Mouse (Mus musculus): Measurements from ENCODE around the gene Trim44. TPM values are rescaled to one million over a fixed set of nuclear protein-coding genes. Genes with fewer than 3 reads are reported as not detected.

Trim44 gene
- polyA plus RNA-seq, 1 experiment from 2014 or later, result 48.4 TPM

- ATAC-seq (ENCODE audit: insufficient read depth, low FRiP score, low TSS enrichment) (no peak), DNase-seq (ENCODE audit: low spot score) (peak; percentile 22)
- Histone ChIP-seq H3K36me3 (ENCODE audit: control insufficient read depth, insufficient read depth, low read length) (no peaks in the 10 kb centered on the region), H3K9me3 (ENCODE audit: control insufficient read depth, low read length) (no peaks in the 10 kb centered on the region), H3K9ac (ENCODE audit: low read length) (peak overlapping the region; percentile 90), H3K4me1 (ENCODE audit: control insufficient read depth, insufficient read depth, low read length) (peaks cover 4% of the 10 kb centered on the region; the same call in 1 of the 2 replicates), H3K27ac (ENCODE audit: low read depth, low read length) (peak overlapping the region; percentile 87), H3K27me3 (ENCODE audit: control insufficient read depth, insufficient read depth, low read length) (no peaks in the 10 kb centered on the region), H3K4me2 (ENCODE audit: low read depth) (peak overlapping the region; percentile 77), H3K4me3 (ENCODE audit: low read depth, low read length) (peak overlapping the region; percentile 67)
- WGBS, result 41% methylated on average over 48 of the region's 48 CpGs
Observed at GRCm38 (mm10) chr2:102399864-102400604, 7.6 kb downstream of the Trim44 start.

- H3K4me2 ChIP-seq (ENCODE audit: low read depth), result no peak overlapping the region
- DNase-seq (ENCODE audit: low spot score), result no peak
- no peak for ATAC-seq (ENCODE audit: insufficient read depth, low FRiP score, low TSS enrichment)
- no peaks in the 10 kb centered on the region for H3K36me3 ChIP-seq (ENCODE audit: control insufficient read depth, insufficient read depth, low read length)
- WGBS, result 86% methylated on average over 1 of the region's 1 CpGs
- H3K27me3 ChIP-seq (ENCODE audit: control insufficient read depth, insufficient read depth, low read length), result no peaks in the 10 kb centered on the region
- peaks cover 4% of the 10 kb centered on the region; the same call in 1 of the 2 replicates for H3K4me1 ChIP-seq (ENCODE audit: control insufficient read depth, insufficient read depth, low read length)
- no peaks in the 10 kb centered on the region for H3K9me3 ChIP-seq (ENCODE audit: control insufficient read depth, low read length)
- no peak overlapping the region for H3K4me3 ChIP-seq (ENCODE audit: low read depth, low read length)
- no peak overlapping the region for H3K9ac ChIP-seq (ENCODE audit: low read length)
- H3K27ac ChIP-seq (ENCODE audit: low read depth, low read length), result no peak overlapping the region
Observed at GRCm38 (mm10) chr2:102396493-102396892, 11.1 kb downstream of the Trim44 start.

GRCm38 (mm10) chr2:102393457-102393856, 14.2 kb downstream of the Trim44 start:
- Histone ChIP-seq H3K4me3 (ENCODE audit: low read depth, low read length) (no peak overlapping the region), H3K9ac (ENCODE audit: low read length) (no peak overlapping the region), H3K27me3 (ENCODE audit: control insufficient read depth, insufficient read depth, low read length) (no peaks in the 10 kb centered on the region), H3K9me3 (ENCODE audit: control insufficient read depth, low read length) (no peaks in the 10 kb centered on the region), H3K36me3 (ENCODE audit: control insufficient read depth, insufficient read depth, low read length) (no peaks in the 10 kb centered on the region), H3K4me1 (ENCODE audit: control insufficient read depth, insufficient read depth, low read length) (no peaks in the 10 kb centered on the region), H3K4me2 (ENCODE audit: low read depth) (no peak overlapping the region), H3K27ac (ENCODE audit: low read depth, low read length) (no peak overlapping the region)
- DNase-seq (ENCODE audit: low spot score) (no peak), ATAC-seq (ENCODE audit: insufficient read depth, low FRiP score, low TSS enrichment) (no peak)
- 86% methylated on average over 1 of the region's 1 CpGs for WGBS

- Histone ChIP-seq H3K4me1 (ENCODE audit: control insufficient read depth, insufficient read depth, low read length) (no peaks in the 10 kb centered on the region; the same call in 1 of the 2 replicates), H3K36me3 (ENCODE audit: control insufficient read depth, insufficient read depth, low read length) (no peaks in the 10 kb centered on the region), H3K27me3 (ENCODE audit: control insufficient read depth, insufficient read depth, low read length) (no peaks in the 10 kb centered on the region), H3K9ac (ENCODE audit: low read length) (no peak overlapping the region), H3K9me3 (ENCODE audit: control insufficient read depth, low read length) (no peaks in the 10 kb centered on the region), H3K4me3 (ENCODE audit: low read depth, low read length) (no peak overlapping the region), H3K27ac (ENCODE audit: low read depth, low read length) (no peak overlapping the region), H3K4me2 (ENCODE audit: low read depth) (no peak overlapping the region)
- ATAC-seq (ENCODE audit: insufficient read depth, low FRiP score, low TSS enrichment) (no peak), DNase-seq (ENCODE audit: low spot score) (no peak)
Observed at GRCm38 (mm10) chr2:102385328-102385902, 22.2 kb downstream of the Trim44 start.

- ATAC-seq (ENCODE audit: insufficient read depth, low FRiP score, low TSS enrichment) (no peak), DNase-seq (ENCODE audit: low spot score) (no peak)
- WGBS, result 67% methylated on average over 1 of the region's 1 CpGs
- Histone ChIP-seq H3K4me1 (ENCODE audit: control insufficient read depth, insufficient read depth, low read length) (no peaks in the 10 kb centered on the region; the same call in 1 of the 2 replicates), H3K4me2 (ENCODE audit: low read depth) (no peak overlapping the region), H3K9me3 (ENCODE audit: control insufficient read depth, low read length) (no peaks in the 10 kb centered on the region), H3K27ac (ENCODE audit: low read depth, low read length) (no peak overlapping the region), H3K9ac (ENCODE audit: low read length) (no peak overlapping the region), H3K36me3 (ENCODE audit: control insufficient read depth, insufficient read depth, low read length) (no peaks in the 10 kb centered on the region), H3K27me3 (ENCODE audit: control insufficient read depth, insufficient read depth, low read length) (no peaks in the 10 kb centered on the region), H3K4me3 (ENCODE audit: low read depth, low read length) (no peak overlapping the region)
Observed at GRCm38 (mm10) chr2:102384496-102384895, 23.1 kb downstream of the Trim44 start.

GRCm38 (mm10) chr2:102384057-102384456, 23.6 kb downstream of the Trim44 start:
- 58% methylated on average over 2 of the region's 2 CpGs for WGBS
- Histone ChIP-seq H3K36me3 (ENCODE audit: control insufficient read depth, insufficient read depth, low read length) (no peaks in the 10 kb centered on the region), H3K9ac (ENCODE audit: low read length) (no peak overlapping the region), H3K4me3 (ENCODE audit: low read depth, low read length) (no peak overlapping the region), H3K27me3 (ENCODE audit: control insufficient read depth, insufficient read depth, low read length) (no peaks in the 10 kb centered on the region), H3K4me2 (ENCODE audit: low read depth) (no peak overlapping the region), H3K9me3 (ENCODE audit: control insufficient read depth, low read length) (no peaks in the 10 kb centered on the region), H3K27ac (ENCODE audit: low read depth, low read length) (no peak overlapping the region), H3K4me1 (ENCODE audit: control insufficient read depth, insufficient read depth, low read length) (no peaks in the 10 kb centered on the region; the same call in 1 of the 2 replicates)
- no peak for ATAC-seq (ENCODE audit: insufficient read depth, low FRiP score, low TSS enrichment)
- no peak for DNase-seq (ENCODE audit: low spot score)

- no peak for DNase-seq (ENCODE audit: low spot score)
- H3K4me1 ChIP-seq (ENCODE audit: control insufficient read depth, insufficient read depth, low read length), result no peaks in the 10 kb centered on the region; the same call in 1 of the 2 replicates
- no peak overlapping the region for H3K4me2 ChIP-seq (ENCODE audit: low read depth)
- ATAC-seq (ENCODE audit: insufficient read depth, low FRiP score, low TSS enrichment), result no peak
- WGBS, result 66% methylated on average over 3 of the region's 3 CpGs
- H3K27me3 ChIP-seq (ENCODE audit: control insufficient read depth, insufficient read depth, low read length), result no peaks in the 10 kb centered on the region
- no peak overlapping the region for H3K9ac ChIP-seq (ENCODE audit: low read length)
- no peaks in the 10 kb centered on the region for H3K36me3 ChIP-seq (ENCODE audit: control insufficient read depth, insufficient read depth, low read length)
- H3K27ac ChIP-seq (ENCODE audit: low read depth, low read length), result no peak overlapping the region
- no peaks in the 10 kb centered on the region for H3K9me3 ChIP-seq (ENCODE audit: control insufficient read depth, low read length)
- H3K4me3 ChIP-seq (ENCODE audit: low read depth, low read length), result no peak overlapping the region
Observed at GRCm38 (mm10) chr2:102383069-102383834, 24.4 kb downstream of the Trim44 start.

GRCm38 (mm10) chr2:102382519-102382918, 25.1 kb downstream of the Trim44 start:
- H3K4me1 ChIP-seq (ENCODE audit: control insufficient read depth, insufficient read depth, low read length), result no peaks in the 10 kb centered on the region; the same call in 1 of the 2 replicates
- no peak overlapping the region for H3K27ac ChIP-seq (ENCODE audit: low read depth, low read length)
- H3K36me3 ChIP-seq (ENCODE audit: control insufficient read depth, insufficient read depth, low read length), result no peaks in the 10 kb centered on the region
- no peak overlapping the region for H3K9ac ChIP-seq (ENCODE audit: low read length)
- H3K4me3 ChIP-seq (ENCODE audit: low read depth, low read length), result no peak overlapping the region
- H3K4me2 ChIP-seq (ENCODE audit: low read depth), result no peak overlapping the region
- H3K9me3 ChIP-seq (ENCODE audit: control insufficient read depth, low read length), result no peaks in the 10 kb centered on the region
- H3K27me3 ChIP-seq (ENCODE audit: control insufficient read depth, insufficient read depth, low read length), result no peaks in the 10 kb centered on the region
- ATAC-seq (ENCODE audit: insufficient read depth, low FRiP score, low TSS enrichment) (no peak), DNase-seq (ENCODE audit: low spot score) (no peak)
- 77% methylated on average over 3 of the region's 3 CpGs for WGBS
